Mouse (Mus musculus) cortical plate, adult 2 months (tissue): ENCODE results near the gene 2210408I21Rik. TPM values are rescaled to one million over a fixed set of nuclear protein-coding genes. Genes with fewer than 3 reads are reported as not detected.
A peak's percentile ranks its signal among the peaks of the same experiment; 100 is the strongest.
"Not testable (repeated sequence)": the region's sequence is repeated elsewhere in the genome, so short reads cannot be mapped to it uniquely, and the experiment has no call there.

Experiments used
- H3K27ac ChIP-seq: fragments of 200-500 bp; 2 replicates; pipeline ENCODE4 v1.5.1; 2012; ENCODE audit warnings: low read length, control low read depth, inconsistent platforms; ENCODE audit not compliant: insufficient read depth
- H3K4me1 ChIP-seq: fragments of 200-500 bp; 2 replicates; pipeline ENCODE4 v1.6.1; 2011; ENCODE audit warnings: low read length; ENCODE audit not compliant: control insufficient read depth, insufficient read depth
- H3K4me3 ChIP-seq: fragments of 200-500 bp; 2 replicates; pipeline ENCODE4 v1.5.1; 2011; ENCODE audit warnings: mild to moderate bottlenecking, low read length, control low read depth; ENCODE audit not compliant: insufficient read depth
- CTCF ChIP-seq: fragments of 200-500 bp; IDR thresholded peaks from 2 replicates; pipeline ENCODE4 v1.5.1; 2011; ENCODE audit warnings: mild to moderate bottlenecking, control low read depth, low read length; ENCODE audit not compliant: insufficient read depth; ENCODE audit errors: extremely low read depth
- POLR2A ChIP-seq: fragments of 200-500 bp; IDR thresholded peaks from 2 replicates; pipeline ENCODE4 v1.6.1; 2011; ENCODE audit warnings: mild to moderate bottlenecking, low read length, control low read depth; ENCODE audit not compliant: insufficient read depth; ENCODE audit errors: extremely low read depth
- polyA plus RNA-seq: library from polyadenylated mRNA; depleted of rRNA; stranded (reverse); fragments of >200 nt; gene quantifications from 2 replicates; pipeline ENCODE4 v1.2.3, GENCODE M21; 2012; rRNA removed

The 2210408I21Rik gene
- 4.7 and 4.8 TPM in 2 replicates for polyA plus RNA-seq

GRCm38 (mm10) chr13:77134931-77135620 lies at the start of gene 2210408I21Rik, which contains the start of gene Slf1:
Gene 2210408I21Rik (plus strand): TSS chr13:77135540.
Gene Slf1 (minus strand): TSS chr13:77135473.
- Histone ChIP-seq H3K4me1 (no peaks in the 10 kb centered on the region), H3K4me3 (peak within 1 kb of the TSS; percentile 75), H3K27ac (0 out of 2 replicates have a peak within 1 kb of the TSS, but pooled peaks have one; percentile 11)
- no peak for TF ChIP-seq CTCF
- peak; percentile 79; the same call in 1 of the 2 replicates for TF ChIP-seq POLR2A

GRCm38 (mm10) chr13:77092876-77093275 lies 42.5 kb upstream of the 2210408I21Rik start:
- not testable (repeated sequence) for H3K27ac ChIP-seq, H3K4me1 ChIP-seq, H3K4me3 ChIP-seq

- H3K27ac ChIP-seq, result no peak overlapping the region
- no peak for TF ChIP-seq CTCF
- TF ChIP-seq POLR2A, result no peak
These were observed 27.6 kb upstream of the 2210408I21Rik start for GRCm38 (mm10) chr13:77107734-77108133.

GRCm38 (mm10) chr13:77118695-77119094 lies 16.6 kb upstream of the 2210408I21Rik start:
- no peak for TF ChIP-seq POLR2A
- TF ChIP-seq CTCF, result no peak
- Histone ChIP-seq H3K27ac (no peak overlapping the region), H3K4me3 (no peak overlapping the region), H3K4me1 (no peaks in the 10 kb centered on the region)

More at GRCm38 (mm10) chr13:77107734-77108133, 27.6 kb upstream of the 2210408I21Rik start:
- no peak overlapping the region for H3K4me3 ChIP-seq
- H3K4me1 ChIP-seq, result no peaks in the 10 kb centered on the region

GRCm38 (mm10) chr13:77125159-77125558 lies 10.2 kb upstream of the 2210408I21Rik start:
- H3K4me3 ChIP-seq, result no peak overlapping the region
- no peaks in the 10 kb centered on the region for H3K4me1 ChIP-seq
- TF ChIP-seq POLR2A (no peak), CTCF (no peak)

GRCm38 (mm10) chr13:77128240-77128639 lies 7.1 kb upstream of the 2210408I21Rik start:
- no peaks in the 10 kb centered on the region for H3K4me1 ChIP-seq
- H3K27ac ChIP-seq, result no peak overlapping the region
- H3K4me3 ChIP-seq, result no peak overlapping the region
- no peak for TF ChIP-seq POLR2A
- TF ChIP-seq CTCF, result no peak

More at GRCm38 (mm10) chr13:77125159-77125558, 10.2 kb upstream of the 2210408I21Rik start:
- no peak overlapping the region for H3K27ac ChIP-seq

- TF ChIP-seq CTCF, result no peak
- no peak for TF ChIP-seq POLR2A
- Histone ChIP-seq H3K27ac (no peak overlapping the region), H3K4me1 (no peaks in the 10 kb centered on the region), H3K4me3 (no peak overlapping the region)
These were observed 4.2 kb upstream of the 2210408I21Rik start for GRCm38 (mm10) chr13:77131132-77131531.

- no peak for TF ChIP-seq POLR2A
- no peak for TF ChIP-seq CTCF
- Histone ChIP-seq H3K27ac (0 out of 2 replicates have a peak overlapping the region, but pooled peaks have one; percentile 11), H3K4me1 (no peaks in the 10 kb centered on the region), H3K4me3 (peak overlapping the region; percentile 75)
These were observed 261 bp downstream of the 2210408I21Rik start for GRCm38 (mm10) chr13:77135621-77135981.

GRCm38 (mm10) chr13:77140890-77141289 lies 5.5 kb downstream of the 2210408I21Rik start:
- Histone ChIP-seq H3K4me1 (no peaks in the 10 kb centered on the region), H3K4me3 (no peak overlapping the region), H3K27ac (no peak overlapping the region)
- TF ChIP-seq POLR2A (no peak), CTCF (no peak)

GRCm38 (mm10) chr13:77177931-77178330 lies 42.6 kb downstream of the 2210408I21Rik start:
- no peaks in the 10 kb centered on the region for H3K4me1 ChIP-seq
- no peak for TF ChIP-seq POLR2A
- no peak for TF ChIP-seq CTCF
- no peak overlapping the region for H3K27ac ChIP-seq
- no peak overlapping the region for H3K4me3 ChIP-seq

- Histone ChIP-seq H3K4me3 (no peak overlapping the region), H3K4me1 (no peaks in the 10 kb centered on the region), H3K27ac (no peak overlapping the region)
- TF ChIP-seq POLR2A (no peak), CTCF (no peak)
These were observed 55.3 kb downstream of the 2210408I21Rik start for GRCm38 (mm10) chr13:77190606-77191005.
